Mouse (Mus musculus) neural tube, embryonic 10.5 days (tissue): ENCODE measurements around the gene Zfp592.

Experiments used
- DNase-seq: peaks from one replicate; pipeline ENCODE4 v3.0.0-alpha.2; 2017; ENCODE audit warnings: low spot score; ENCODE audit errors: extremely low spot score

Zfp592 gene

GRCm38 (mm10) chr7:80993834-80994662 lies 567 bp downstream of the Zfp592 start:
- DNase-seq, result no peak

DNA sequence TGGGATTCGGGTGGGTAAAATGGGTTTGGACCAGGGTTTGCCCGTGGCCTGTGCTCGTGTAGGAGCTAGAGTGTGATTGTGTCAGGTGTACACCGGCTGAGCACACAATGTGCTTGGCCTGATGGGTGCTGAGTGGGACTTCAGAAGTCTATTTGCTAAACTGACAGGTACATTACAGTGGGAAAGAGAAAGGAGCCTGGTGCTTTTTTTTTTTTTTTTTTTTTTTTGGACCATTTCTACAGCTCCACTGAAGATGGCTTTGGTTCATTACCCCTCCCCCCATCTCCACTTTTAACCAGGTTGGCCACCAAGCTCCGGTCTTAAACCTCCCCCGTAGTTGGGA lies 1.2 kb downstream of the Zfp592 start:
- no peak for DNase-seq

DNA sequence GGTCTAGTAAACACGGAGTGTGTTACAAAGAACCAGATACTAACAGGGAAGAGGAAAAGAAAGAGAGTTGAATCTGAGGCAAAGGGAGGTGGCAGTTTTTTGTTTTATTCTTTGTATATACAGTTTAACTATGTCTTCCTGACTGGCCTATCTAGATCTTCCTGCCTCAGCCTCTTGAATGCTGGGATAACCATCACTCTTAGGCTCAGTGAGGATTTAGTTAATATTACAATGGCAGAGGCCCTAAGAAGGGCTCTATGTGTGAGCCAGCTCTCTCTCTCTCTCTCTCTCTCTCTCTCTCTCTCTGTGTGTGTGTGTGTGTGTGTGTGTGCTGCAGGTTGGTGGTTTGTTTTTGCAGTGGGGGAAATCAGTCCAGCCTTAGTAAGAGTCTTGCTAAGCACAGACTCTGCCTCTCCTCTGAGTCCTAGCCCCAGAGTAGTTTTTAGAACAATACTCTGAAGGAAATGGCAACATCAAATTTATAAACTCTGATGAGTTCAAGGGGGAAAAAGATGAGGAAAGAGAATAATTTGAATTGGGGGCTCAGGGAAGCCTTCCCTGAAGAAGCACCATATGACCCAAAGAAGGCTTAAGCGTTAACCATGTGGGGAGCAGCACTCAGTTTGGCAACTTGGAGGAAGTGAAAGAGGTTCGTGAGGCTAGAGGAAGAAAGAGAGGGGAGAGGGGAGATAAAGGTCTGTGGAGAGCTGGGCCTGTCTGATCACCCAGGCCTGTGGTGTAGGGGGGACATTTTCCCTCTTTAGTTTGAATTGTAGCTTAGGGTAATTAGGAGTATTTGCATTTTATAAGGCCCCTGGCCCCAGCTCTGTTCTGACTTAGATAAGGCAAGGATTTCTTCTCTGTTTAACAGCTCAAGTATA lies 2.0 kb downstream of the Zfp592 start:
- DNase-seq, result no peak

DNA sequence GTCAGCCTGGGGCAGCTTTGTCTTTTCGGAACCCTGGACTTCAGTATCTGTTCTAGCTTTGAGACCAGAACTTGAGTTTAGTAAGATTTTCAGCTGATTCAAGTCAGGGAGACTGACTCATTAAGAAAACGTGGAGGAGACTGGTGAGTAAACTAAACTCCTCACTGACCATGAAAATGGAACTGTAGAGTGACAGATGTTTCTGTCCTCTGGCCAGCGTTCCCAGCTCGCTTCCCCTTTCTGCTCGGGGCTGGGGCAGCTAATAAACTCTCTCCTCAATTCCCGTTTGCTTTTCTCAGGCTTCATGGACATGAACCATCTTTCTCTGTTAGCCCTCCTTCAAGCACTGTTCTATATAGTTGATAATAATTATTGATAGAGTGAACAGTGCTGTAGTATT lies 4.3 kb downstream of the Zfp592 start:
- no peak for DNase-seq

- DNase-seq, result no peak
These were observed 6.1 kb downstream of the Zfp592 start for GRCm38 (mm10) chr7:80999536-80999935.

DNA sequence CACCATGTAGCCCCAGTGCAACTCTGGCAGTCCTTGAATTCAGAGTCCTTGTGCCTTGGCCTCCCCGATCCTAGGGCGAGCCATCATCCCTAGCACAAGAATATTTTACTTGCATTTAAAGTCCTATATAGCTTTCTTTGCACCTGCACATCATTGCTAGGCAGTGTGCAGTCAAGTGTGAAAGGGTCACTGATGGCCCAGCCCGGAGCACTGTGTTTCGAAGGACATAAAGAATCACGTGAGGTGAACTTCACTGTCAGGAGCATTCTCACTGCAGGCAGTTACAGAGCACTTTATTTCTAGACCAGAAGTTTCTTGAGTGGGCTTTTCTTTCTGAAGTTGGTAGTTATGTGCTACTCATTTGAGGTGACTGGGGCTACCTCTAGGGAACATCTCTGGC lies 8.4 kb downstream of the Zfp592 start:
- DNase-seq, result no peak

GRCm38 (mm10) chr7:81004556-81005079 lies 11.1 kb downstream of the Zfp592 start:
- no peak for DNase-seq

GRCm38 (mm10) chr7:81005969-81006368 lies 12.5 kb downstream of the Zfp592 start:
- no peak for DNase-seq

DNA sequence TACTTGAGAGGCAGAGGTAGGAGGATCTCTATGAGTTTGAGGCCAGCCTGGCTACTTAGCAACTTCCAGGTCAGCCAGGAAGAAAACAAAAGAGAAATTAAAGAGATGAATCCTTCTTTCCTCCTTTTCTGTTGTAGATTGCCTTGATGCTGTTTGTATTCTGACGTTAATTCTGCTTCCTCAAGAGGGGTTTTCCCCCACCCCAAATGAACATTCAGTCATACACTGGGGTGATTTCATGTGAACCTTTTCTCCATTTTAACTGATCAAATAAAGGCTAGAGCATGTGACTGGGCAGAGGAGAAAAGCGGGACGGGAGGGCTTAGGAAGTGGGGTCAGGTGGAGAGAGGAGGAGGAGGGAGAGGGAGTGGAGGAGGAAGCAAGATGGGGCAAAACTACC lies 14.8 kb downstream of the Zfp592 start:
- no peak for DNase-seq

DNA sequence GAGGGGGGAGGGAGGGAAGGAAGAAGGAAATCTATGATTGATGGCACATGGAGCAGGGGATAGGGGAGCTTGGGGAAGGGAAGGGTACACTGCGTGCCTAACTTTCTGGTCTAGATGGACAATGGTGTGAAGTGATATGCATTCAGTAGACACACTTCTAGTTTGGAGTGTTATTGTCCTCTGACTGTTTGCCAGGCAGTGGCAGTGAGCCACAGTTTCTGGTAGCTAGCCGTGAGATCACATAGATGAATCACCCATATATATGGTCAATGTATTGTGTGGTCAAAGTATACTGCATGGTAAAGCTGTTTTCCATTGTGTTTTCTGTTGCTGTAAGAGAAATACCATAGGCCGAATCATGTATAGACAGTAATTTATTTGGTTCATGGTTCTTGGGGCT lies 18.1 kb downstream of the Zfp592 start:
- DNase-seq, result no peak

GRCm38 (mm10) chr7:81020307-81020706 lies 26.8 kb downstream of the Zfp592 start:
- no peak for DNase-seq

DNA sequence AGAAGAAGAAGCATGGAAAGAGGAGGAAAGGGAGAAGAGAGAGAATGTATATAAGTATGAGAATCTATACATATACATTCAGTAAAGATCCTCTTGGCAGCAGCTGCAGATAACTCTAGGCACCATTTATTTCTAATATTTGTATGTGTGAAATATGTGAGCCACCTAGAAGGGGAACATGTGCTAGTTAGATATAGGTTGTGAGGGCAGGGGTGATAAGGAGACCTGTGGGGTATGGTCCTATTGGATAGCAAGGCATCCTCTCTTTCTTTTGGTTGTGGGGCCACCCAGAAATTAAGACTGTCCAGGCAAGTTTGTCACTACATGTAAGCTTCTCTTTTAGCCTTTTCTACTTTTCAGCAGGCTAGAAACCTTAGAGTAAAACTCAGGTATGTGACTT lies 29.2 kb downstream of the Zfp592 start:
- no peak for DNase-seq

GRCm38 (mm10) chr7:81024118-81024517 lies 30.6 kb downstream of the Zfp592 start:
- no peak for DNase-seq

DNA sequence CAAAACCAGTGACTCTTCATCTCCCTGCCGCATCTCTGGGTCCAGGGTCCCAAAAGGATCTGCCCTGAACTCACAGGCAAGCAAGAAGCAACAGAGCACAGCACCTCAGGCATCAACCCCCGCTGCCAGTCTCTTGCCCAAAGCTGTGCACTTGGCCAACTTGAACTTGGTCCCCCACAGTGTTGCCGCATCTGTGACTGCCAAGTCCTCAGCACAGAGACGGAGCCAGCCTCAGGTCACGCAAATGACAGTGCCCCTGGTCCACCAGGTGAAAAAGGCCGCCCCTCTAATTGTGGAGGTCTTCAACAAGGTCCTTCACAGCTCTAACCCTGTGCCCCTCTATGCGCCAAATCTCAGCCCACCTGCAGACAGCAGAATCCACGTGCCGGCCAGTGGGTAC lies 31.2 kb downstream of the Zfp592 start:
- DNase-seq, result no peak

- no peak for DNase-seq
These were observed 32.3 kb downstream of the Zfp592 start for GRCm38 (mm10) chr7:81025751-81026150.

DNA sequence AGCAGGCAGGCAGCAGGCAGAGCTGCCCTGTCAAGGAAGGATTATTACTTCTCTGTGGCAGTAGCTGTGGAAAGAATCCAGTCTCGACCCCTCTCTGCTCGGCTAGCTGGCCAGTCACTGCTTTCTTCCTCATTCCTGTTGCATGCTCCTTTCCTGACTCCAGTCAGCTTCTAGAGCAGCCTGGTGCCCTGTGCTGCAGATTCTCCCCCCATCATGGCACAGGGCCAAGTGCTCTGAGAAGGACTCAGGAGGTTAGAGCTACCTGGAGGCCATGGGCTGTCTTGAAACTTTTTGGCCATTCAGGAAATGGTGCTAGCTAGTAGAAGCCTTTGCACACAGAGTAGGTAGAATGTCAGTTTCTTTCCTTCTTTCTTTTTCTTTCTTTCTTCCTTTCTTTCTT lies 46.2 kb downstream of the Zfp592 start:
- no peak for DNase-seq

DNA sequence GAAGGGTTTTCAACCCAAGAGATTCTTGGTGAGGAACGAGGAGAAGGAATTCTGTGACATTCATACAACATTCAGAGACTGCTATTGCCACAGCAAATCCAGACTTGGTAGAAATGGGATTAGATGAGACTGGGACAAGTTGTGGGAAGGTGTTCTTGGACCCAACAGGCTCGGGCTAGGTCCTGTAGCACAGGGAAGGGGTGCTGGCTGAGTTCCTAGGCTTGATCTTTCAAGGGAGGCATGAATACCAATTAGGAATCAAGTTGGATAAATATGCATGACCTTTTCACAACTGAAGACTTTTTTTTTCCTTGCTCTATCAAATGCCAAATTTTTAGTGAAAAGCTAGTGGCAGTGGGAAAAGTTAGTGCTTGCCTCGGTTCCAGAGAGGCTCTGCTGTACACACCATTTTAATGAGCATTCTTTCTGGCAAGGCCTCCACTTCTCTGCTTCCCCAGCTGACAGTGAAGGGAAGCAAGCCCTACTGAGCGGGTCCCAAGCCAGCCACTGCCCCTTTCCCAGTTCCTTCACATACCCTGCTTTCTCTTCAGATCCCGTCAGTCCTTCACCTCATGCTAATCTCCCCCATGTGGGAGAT lies 49.6 kb downstream of the Zfp592 start:
- DNase-seq, result no peak

DNA sequence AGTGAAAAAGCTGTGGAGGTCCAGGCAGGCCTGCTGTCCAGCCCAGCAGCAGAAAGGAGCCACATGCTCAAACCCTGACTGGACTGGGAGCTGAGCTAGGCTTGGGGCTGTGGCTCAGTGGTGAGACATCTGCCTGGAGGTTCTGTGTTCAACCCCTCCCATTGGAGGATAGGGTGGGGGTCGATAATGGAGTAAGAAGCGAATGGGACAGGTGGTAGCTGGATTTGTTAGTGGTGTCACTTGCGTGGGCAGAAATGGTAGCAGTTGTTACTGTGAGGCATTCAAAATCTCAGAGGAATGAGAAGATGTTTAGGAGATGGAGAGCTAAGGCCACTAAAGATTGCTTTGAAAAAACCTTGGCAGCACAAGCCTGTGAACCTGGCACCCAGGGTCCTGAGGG lies 54.4 kb downstream of the Zfp592 start:
- DNase-seq, result no peak

DNA sequence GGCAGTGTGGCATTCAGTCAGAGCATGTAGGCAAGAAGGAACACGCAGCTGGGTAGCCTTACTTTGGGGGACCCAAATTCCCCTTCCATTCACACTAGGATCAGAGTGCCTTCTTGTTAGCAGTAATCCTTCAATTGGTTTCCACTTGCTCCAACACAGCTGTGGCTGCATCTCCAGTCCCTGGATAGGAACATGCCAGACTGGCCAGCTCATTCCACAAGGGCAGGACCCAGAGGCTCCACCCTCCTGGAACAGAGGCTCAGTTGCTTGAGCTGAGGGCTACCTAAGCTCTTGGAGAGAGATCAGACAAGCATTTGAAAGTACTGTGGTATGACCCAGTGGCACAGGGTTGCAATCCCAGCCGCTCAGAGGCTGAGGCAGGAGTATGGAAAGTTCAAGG lies 55.0 kb downstream of the Zfp592 start:
- DNase-seq, result no peak

DNA sequence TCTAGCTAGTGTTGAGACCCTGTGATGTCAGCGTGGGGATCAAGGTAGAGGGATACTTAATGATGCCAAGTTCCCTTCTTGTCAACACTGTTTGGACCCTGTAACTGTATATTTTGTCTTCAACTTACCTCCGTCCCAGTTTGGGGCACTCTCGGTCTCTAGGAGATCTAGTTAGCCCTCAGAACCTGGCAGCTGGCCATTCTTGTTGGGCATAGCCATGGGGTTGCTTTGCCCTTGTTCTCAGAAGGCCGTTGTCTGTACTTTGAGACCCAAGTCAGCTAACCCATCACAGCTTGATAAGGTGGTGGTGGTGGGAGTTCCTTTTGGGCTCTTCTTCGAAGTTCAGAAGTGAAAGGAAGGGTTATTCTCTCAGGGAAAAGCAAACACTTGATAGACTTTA lies 56.5 kb downstream of the Zfp592 start:
- DNase-seq, result no peak

- no peak for DNase-seq
These were observed 62.4 kb downstream of the Zfp592 start for GRCm38 (mm10) chr7:81055709-81056370.

DNA sequence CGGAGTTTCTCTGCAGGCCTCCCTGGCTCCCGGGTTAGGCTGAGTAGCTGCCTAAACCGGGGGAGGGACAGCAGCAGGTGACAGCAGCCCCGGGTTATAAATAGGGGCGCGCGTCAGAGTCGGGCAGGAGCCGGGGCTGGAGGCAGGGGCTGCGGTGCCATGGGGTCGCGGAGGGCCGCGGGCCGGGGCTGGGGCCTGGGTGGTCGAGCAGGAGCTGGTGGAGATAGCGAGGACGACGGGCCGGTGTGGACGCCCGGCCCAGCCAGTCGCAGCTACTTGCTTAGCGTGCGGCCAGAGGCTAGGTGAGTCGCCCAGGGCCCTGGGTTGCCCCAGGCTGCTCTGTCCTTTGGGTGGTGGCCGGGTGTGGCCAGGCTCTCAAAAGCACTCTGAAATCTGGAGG lies 64.0 kb downstream of the Zfp592 start, which contains the start of gene Alpk3:
Gene Alpk3 (plus strand): TSS at position 130 of the 400 bp plus-strand sequence.
- DNase-seq, result peak; percentile 31
